Mouse (Mus musculus) kidney, embryonic 16.5 days (tissue): Measurements from ENCODE around the gene Aqr. TPM values are rescaled to one million over a fixed set of nuclear protein-coding genes. Genes with fewer than 3 reads are reported as not detected.
A peak's percentile ranks its signal among the peaks of the same experiment; 100 is the strongest.

ENCODE experiments used
- ATAC-seq: fragments of 200-750 bp; cut with Nextera tagmentation; 2 replicates; pipeline ENCODE4 v1.8.0; 2017; ENCODE audit warnings: moderate TSS enrichment; ENCODE audit not compliant: low FRiP score, low TSS enrichment
- H3K27ac ChIP-seq: fragments of 300-500 bp; sonication (generic); 2 replicates; pipeline ENCODE4 v1.5.1; 2014; ENCODE audit warnings: low read length
- H3K27me3 ChIP-seq: fragments of 300-500 bp; sonication (generic); 2 replicates; pipeline ENCODE4 v1.6.1; 2014; ENCODE audit warnings: low read length, control low read depth, mixed read lengths; ENCODE audit not compliant: insufficient read depth
- H3K36me3 ChIP-seq: fragments of 300-500 bp; sonication (generic); 2 replicates; pipeline ENCODE4 v1.6.1; 2014; ENCODE audit warnings: low read length, control low read depth, mixed read lengths; ENCODE audit not compliant: insufficient read depth
- H3K4me1 ChIP-seq: fragments of 300-500 bp; sonication (generic); 2 replicates; pipeline ENCODE4 v1.6.1; 2014; ENCODE audit warnings: low read length, control low read depth, mixed read lengths; ENCODE audit not compliant: insufficient read depth
- H3K4me2 ChIP-seq: fragments of 300-500 bp; sonication (generic); replicated peaks from 2 replicates; pipeline ENCODE4 v1.6.1; 2014; ENCODE audit warnings: low read depth, low read length
- H3K4me3 ChIP-seq: fragments of 300-500 bp; sonication (generic); 2 replicates; pipeline ENCODE4 v1.5.1; 2014; ENCODE audit warnings: mild to moderate bottlenecking, low read length
- H3K9ac ChIP-seq: fragments of 300-500 bp; sonication (generic); replicated peaks from 2 replicates; pipeline ENCODE4 v1.6.1; 2014; ENCODE audit warnings: low read length
- H3K9me3 ChIP-seq: fragments of 300-500 bp; sonication (generic); 2 replicates; pipeline ENCODE4 v1.6.1; 2016; ENCODE audit warnings: low read length, control low read depth
- WGBS: fragments of 180-500 bp; shearing (Covaris S2); extraction: QIAGEN DNeasy Blood & Tissue Kit; methylation state at CpG from one replicate; pipeline ENCODE4 v1.1.7; 2014; 5-methylcytosine and 5-hydroxymethylcytosine counted together
- microRNA-seq: library from miRNA; unstranded; fragments of <30 nt; microRNA quantifications from one replicate; pipeline ENCODE4, GENCODE M21; 2016
- polyA plus RNA-seq: library from polyadenylated mRNA; unstranded; fragments of >200 nt; fragmentation: Nextera tagmentation; extraction: Ambion mirVana; gene quantifications from 2 replicates; pipeline ENCODE4 v1.2.1, GENCODE M21; 2015

The Aqr gene
- polyA plus RNA-seq, 1 experiment from 2014 or later, result 36.5 TPM

GRCm38 (mm10) chr2:114054129-114054528 is 132.7 kb downstream of the Aqr start:
- ATAC-seq, result no peak
- Histone ChIP-seq H3K27ac (no peak overlapping the region), H3K9me3 (no peaks in the 10 kb centered on the region), H3K4me1 (no peaks in the 10 kb centered on the region), H3K9ac (no peak overlapping the region), H3K4me2 (no peak overlapping the region), H3K27me3 (no peaks in the 10 kb centered on the region), H3K36me3 (no peaks in the 10 kb centered on the region), H3K4me3 (no peak overlapping the region)
- WGBS, result 84% methylated on average over 4 of the region's 4 CpGs

- no peaks in the 10 kb centered on the region for H3K27me3 ChIP-seq
- peak; percentile 70; the same call in 1 of the 2 replicates for ATAC-seq
- H3K9ac ChIP-seq, result no peak within 1 kb of the TSS
- peak within 1 kb of the TSS; percentile 30 for H3K4me2 ChIP-seq
- no peak within 1 kb of the TSS for H3K27ac ChIP-seq
- peak within 1 kb of the TSS; percentile 1; the same call in 1 of the 2 replicates for H3K4me3 ChIP-seq
- H3K4me1 ChIP-seq, result no peaks in the 10 kb centered on the region
- H3K36me3 ChIP-seq, result no peaks in the 10 kb centered on the region
- WGBS, result 8% methylated on average over 11 of the region's 14 CpGs
- H3K9me3 ChIP-seq, result no peaks in the 10 kb centered on the region
These were observed 133.9 kb downstream of the Aqr start, which contains the start of gene Actc1 for GRCm38 (mm10) chr2:114052696-114053598. Gene Actc1 (minus strand): TSS chr2:114053548.

DNA sequence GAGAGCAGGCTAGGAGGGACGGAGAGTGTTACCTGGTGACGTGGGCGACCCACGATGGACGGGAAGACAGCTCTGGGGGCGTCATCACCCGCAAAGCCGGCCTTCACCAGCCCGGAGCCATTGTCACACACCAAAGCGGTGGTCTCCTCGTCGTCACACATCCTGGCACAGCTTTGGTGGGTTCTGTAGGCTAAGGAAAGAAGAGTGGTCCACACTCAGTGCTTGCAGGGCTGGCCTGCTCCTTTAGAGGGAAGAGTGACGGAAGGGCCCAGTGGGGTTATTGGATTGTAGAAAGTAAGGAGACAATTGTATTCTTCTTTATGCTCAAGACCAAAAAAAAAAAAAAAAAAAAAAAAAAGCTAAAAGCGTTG is 135.0 kb downstream of the Aqr start:
- no peak for ATAC-seq
- no peaks in the 10 kb centered on the region for H3K36me3 ChIP-seq
- H3K9me3 ChIP-seq, result no peaks in the 10 kb centered on the region
- whole genome bisulfite sequencing, result 92% methylated on average over 13 of the region's 14 CpGs
- H3K9ac ChIP-seq, result no peak overlapping the region
- no peaks in the 10 kb centered on the region for H3K4me1 ChIP-seq
- no peak overlapping the region for H3K27ac ChIP-seq
- H3K27me3 ChIP-seq, result no peaks in the 10 kb centered on the region
- no peak overlapping the region for H3K4me3 ChIP-seq
- no peak overlapping the region for H3K4me2 ChIP-seq

Small RNA genes within 50 kb of the gene (microRNA-seq; reads per million reads assigned to microRNA genes)
- not detected for gene Mir7002

Other genes starting within 250 kb of the Aqr start
- gene Gjd2, start 173.4 kb downstream of the Aqr start, polyA plus RNA-seq, result 0.07 TPM in 1 of 2 replicates, not detected in the other
- 40.4 and 70.7 TPM in 2 replicates for gene Actc1, start 133.5 kb downstream of the Aqr start, polyA plus RNA-seq
- gene Zfp770, start 14.4 kb upstream of the Aqr start, polyA plus RNA-seq, result 3.6 and 5.1 TPM in 2 replicates